Mouse (Mus musculus) gastrocnemius, adult 2 months (tissue): ENCODE data around the gene Mustn1. TPM values are rescaled to one million over a fixed set of nuclear protein-coding genes. Genes with fewer than 3 reads are reported as not detected.

ENCODE experiments used
- DNase-seq: peaks from one replicate; pipeline ENCODE4 v3.0.0; 2022
- H3K27ac ChIP-seq: fragments of 200-600 bp; 2 replicates; pipeline ENCODE4 v1.8.1; 2022; ENCODE audit warnings: mild to moderate bottlenecking
- H3K4me3 ChIP-seq: fragments of 200-600 bp; 2 replicates; pipeline ENCODE4 v1.8.1; 2022; ENCODE audit warnings: mild to moderate bottlenecking, moderate library complexity
- CTCF ChIP-seq: fragments of 200-600 bp; IDR thresholded peaks from 2 replicates; pipeline ENCODE4 v1.8.1; 2022; ENCODE audit warnings: antibody characterized with exemption, mild to moderate bottlenecking, moderate library complexity
- intact Hi-C: fragments of 180-260 bp; cut with DNase I; formaldehyde crosslinking; loops from one replicate; pipeline ENCODE4 v1.15.1; 2025
- total RNA-seq, 2 experiments: library from RNA; stranded (reverse); gene quantifications; 2 replicates each; pipeline ENCODE4 v1.2.3; 2021

Mustn1 gene
- total RNA-seq, 2 experiments from 2014 or later, result 53.6 to 65.4 TPM

DNA sequence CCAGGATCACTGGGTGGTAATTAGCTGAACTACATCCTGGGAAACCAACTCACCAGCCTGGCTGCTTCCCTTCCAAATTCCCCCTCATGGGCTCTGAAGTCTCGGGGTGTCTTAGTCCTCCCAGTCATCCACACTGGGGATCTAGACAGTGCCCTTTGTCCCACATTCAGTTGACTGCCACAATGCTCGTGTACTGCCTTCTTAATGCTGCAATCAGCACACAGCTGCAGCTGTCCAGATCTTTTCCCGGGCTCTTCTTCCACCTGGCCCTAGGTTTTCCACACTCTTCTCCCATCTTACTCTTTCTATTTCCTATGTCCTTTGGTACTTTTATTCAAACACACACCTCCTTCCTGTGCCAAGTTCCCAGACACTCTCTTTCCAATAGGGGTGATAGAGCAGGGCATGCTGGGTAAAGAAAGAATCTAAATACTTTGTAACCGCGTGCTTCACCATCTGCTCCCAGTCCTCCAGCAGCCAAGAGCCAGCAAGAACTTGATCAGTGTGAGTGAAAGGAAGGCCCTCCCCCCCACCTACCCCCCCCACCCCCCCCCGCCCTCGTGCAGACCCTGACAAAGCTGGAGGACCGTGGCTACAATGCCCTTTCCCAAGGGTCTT lies 43.2 kb downstream of the Mustn1 start:
- TF ChIP-seq CTCF, result no peak
- Histone ChIP-seq H3K4me3 (no peak overlapping the region), H3K27ac (no peak overlapping the region)
- DNase-seq, result no peak
- intact Hi-C loops, result no loop called here

- DNase-seq, result no peak
- TF ChIP-seq CTCF, result no peak
- Histone ChIP-seq H3K27ac (no peak within 1 kb of the TSS), H3K4me3 (no peak within 1 kb of the TSS)
- intact Hi-C loops, result no loop called here
These were observed 44.5 kb downstream of the Mustn1 start, which contains the start of gene Itih3 for GRCm38 (mm10) chr14:30923375-30924105. TSS of gene Itih3 (minus strand) at chr14:30923760.

DNA sequence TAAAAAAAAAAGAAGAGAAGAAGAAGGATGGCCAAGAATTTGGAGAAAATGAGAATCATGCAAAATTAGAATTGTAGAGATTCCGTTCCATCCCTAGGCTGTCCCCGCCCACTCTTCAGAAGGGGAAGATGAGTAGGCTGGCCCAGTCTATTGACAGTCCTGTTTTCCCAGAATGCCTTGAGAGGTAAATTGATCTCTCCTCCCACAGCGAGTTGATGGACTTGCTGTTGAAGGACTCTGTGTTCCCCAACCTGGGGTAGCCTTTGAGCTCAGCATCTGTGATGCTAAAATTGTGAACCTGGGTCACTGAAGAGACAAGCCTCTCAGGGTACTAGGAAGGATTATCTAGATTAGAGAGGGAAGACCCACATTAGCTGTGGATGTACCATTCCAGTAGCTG lies 46.5 kb downstream of the Mustn1 start:
- no peak for TF ChIP-seq CTCF
- H3K27ac ChIP-seq, result no peak overlapping the region

GRCm38 (mm10) chr14:30930386-30930785 lies 51.4 kb downstream of the Mustn1 start:
- H3K4me3 ChIP-seq, result no peak overlapping the region
- intact Hi-C loops, result no loop called here
- no peak overlapping the region for H3K27ac ChIP-seq
- no peak for DNase-seq
- TF ChIP-seq CTCF, result no peak

More for the DNA sequence above, 46.5 kb downstream of the Mustn1 start:
- DNase-seq, result no peak
- no peak overlapping the region for H3K4me3 ChIP-seq
- intact Hi-C loops, result no loop called here

Other genes with a start within 250 kb of the Mustn1 start
- gene Rft1, start 224.8 kb upstream of the Mustn1 start, total RNA-seq, result 1 to 10 TPM; 4.9 to 5.5 TPM
- gene Sfmbt1, start 164.4 kb upstream of the Mustn1 start, total RNA-seq, result 10 to 100 TPM; 11.0 to 11.4 TPM
- 10 to 100 TPM in 1 of 2 experiments, 1 to 10 TPM in 1; 6.2 to 12.6 TPM for gene Tmem110, start 53.6 kb upstream of the Mustn1 start, total RNA-seq
- gene Itih4, start 7.3 kb downstream of the Mustn1 start, total RNA-seq, result under 1 TPM; 0.11 to 0.13 TPM
- under 1 TPM; 0.10 to 0.25 TPM for gene Itih3, start 44.6 kb downstream of the Mustn1 start, total RNA-seq
- not detected for gene Itih1, start 64.1 kb downstream of the Mustn1 start, total RNA-seq
- 1 to 10 TPM; 4.4 to 5.1 TPM for gene Nek4, start 72.2 kb downstream of the Mustn1 start, total RNA-seq
- 10 to 100 TPM in 1 of 2 experiments, 1 to 10 TPM in 1; 9.0 to 13.6 TPM for gene Glt8d1, start 122.2 kb downstream of the Mustn1 start, total RNA-seq
- 100 to 1,000 TPM; 129 to 130 TPM for gene Spcs1, start 122.5 kb downstream of the Mustn1 start, total RNA-seq
- 10 to 100 TPM; 45.3 to 49.8 TPM for gene Pbrm1, start 139.9 kb downstream of the Mustn1 start, total RNA-seq
- 10 to 100 TPM; 28.4 to 33.4 TPM for gene Gnl3, start 140.0 kb downstream of the Mustn1 start, total RNA-seq
- 10 to 100 TPM; 33.4 to 36.1 TPM for gene Smim4, start 249.8 kb downstream of the Mustn1 start, total RNA-seq